ENCODE assay signal across 19 mouse cellular contexts in genomic region chr1:136160930-136161329, GRCm38 (mm10). TPM values are rescaled to one million over a fixed set of nuclear protein-coding genes. Genes with fewer than 3 reads are reported as not detected.
"Had no signal": no experiment of that assay in that cellular context is flagged by ENCODE, and none has a peak within 500 bp of the region (broad histone marks: within the 10 kb centered on the region; RNA-seq: fewer than 3 reads in every experiment).

No protein-coding gene starts in this region.

- H3K4me2 ChIP-seq: neural tube, embryonic 13.5 days; neural tube, embryonic 15.5 days; stomach, embryonic 15.5 days had no signal

- H3K27ac ChIP-seq: neural tube, embryonic 13.5 days; neural tube, embryonic 15.5 days; stomach, embryonic 15.5 days; stomach, postnatal 0 days had no signal

- H3K27me3 ChIP-seq: neural tube, embryonic 13.5 days; neural tube, embryonic 15.5 days; stomach, embryonic 15.5 days had no signal

- H3K36me3 ChIP-seq: stomach, embryonic 15.5 days had no signal

- H3K4me1 ChIP-seq: neural tube, embryonic 13.5 days; neural tube, embryonic 15.5 days; stomach, embryonic 15.5 days had no signal

- H3K9ac ChIP-seq: neural tube, embryonic 13.5 days; neural tube, embryonic 15.5 days; stomach, embryonic 15.5 days had no signal

- H3K9me3 ChIP-seq: neural tube, embryonic 13.5 days; neural tube, embryonic 15.5 days; stomach, embryonic 15.5 days had no signal

- DNase-seq: retina, postnatal 1 day; right cerebral cortex, adult 18-20 months; right cerebral cortex, postnatal 14 days; right cerebral cortex, postnatal 25 days; right cerebral cortex, postnatal 4 days; spleen, adult 18-20 months; thymus, adult 18-20 months; thymus, adult 2 months; thymus, postnatal 14 days; thymus, postnatal 25 days; thymus, postnatal 36 days; thymus, postnatal 4 days had no signal

- H3K4me3 ChIP-seq: neural tube, embryonic 13.5 days; neural tube, embryonic 15.5 days; stomach, embryonic 15.5 days had no signal

RNA-seq across cellular contexts. Expression of gene Mroh3, which starts 51.7 kb away (rescaled TPM):
- total RNA-seq: neutrophil, adult 5-6 weeks had no signal
- polyA plus RNA-seq: neural tube, embryonic 13.5 days; neural tube, embryonic 14.5 days; neural tube, embryonic 15.5 days; spleen, adult 2 months had no signal
